Mouse (Mus musculus): ENCODE results near the gene Lrrfip2.

Lrrfip2 gene

DNA sequence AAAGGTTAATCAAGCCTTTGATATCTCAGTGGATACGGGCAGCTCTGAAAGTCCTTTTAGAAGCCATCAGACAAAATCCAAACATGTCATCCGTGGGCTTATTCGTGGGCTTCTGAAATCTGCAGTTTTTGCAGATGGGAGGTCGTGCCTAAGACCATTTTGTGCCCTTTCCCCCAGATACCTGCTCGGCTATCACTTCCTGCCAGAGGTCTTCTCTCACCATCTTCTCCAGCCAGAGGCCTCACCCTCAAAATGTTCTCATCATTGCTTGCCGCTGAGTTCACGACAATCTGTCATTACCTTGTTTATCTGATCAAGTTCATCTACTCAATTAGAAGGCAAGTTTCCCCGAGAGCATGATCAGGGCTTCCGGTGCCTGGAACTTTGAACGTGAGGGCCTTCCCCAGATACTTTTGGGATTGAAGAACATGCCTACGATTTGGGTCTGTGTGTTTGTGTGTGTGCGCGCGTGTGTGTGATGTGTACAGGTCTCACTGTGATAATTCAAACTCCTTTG lies at the start of gene Lrrfip2:
Gene Lrrfip2, plus strand, starts transcription at position 467 of the 517 bp plus-strand sequence.
- DNase-seq, result no peak

DNA sequence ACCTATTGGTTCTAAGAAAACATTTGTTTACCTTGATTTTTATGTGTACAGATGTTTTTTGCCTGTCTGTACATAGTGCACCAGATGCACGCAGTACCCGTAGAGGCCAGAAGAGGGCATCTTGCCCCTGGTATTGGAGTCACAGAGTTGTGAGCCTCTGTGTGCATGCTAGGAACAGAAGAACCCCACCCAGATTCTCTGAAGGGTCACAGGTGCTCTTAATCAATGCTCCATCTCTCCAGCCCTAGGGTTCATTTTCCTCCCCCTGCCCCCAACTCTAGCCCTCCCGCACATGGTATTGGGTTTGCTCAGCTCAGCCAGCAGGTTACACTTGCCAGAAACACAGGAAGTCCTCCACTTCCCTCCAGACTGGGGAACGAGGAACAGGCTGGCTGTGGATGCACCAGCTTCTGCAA lies 46.8 kb upstream of the Lrrfip2 start:
- DNase-seq, result peak; percentile 24

- no peak for DNase-seq
These were observed 45.2 kb upstream of the Lrrfip2 start for GRCm38 (mm10) chr9:111072175-111072574.

- no peak for DNase-seq
These were observed 44.4 kb upstream of the Lrrfip2 start for GRCm38 (mm10) chr9:111072971-111073370.

GRCm38 (mm10) chr9:111077745-111078144 lies 39.6 kb upstream of the Lrrfip2 start:
- no peak for DNase-seq

GRCm38 (mm10) chr9:111080801-111081200 lies 36.6 kb upstream of the Lrrfip2 start:
- no peak for DNase-seq

DNA sequence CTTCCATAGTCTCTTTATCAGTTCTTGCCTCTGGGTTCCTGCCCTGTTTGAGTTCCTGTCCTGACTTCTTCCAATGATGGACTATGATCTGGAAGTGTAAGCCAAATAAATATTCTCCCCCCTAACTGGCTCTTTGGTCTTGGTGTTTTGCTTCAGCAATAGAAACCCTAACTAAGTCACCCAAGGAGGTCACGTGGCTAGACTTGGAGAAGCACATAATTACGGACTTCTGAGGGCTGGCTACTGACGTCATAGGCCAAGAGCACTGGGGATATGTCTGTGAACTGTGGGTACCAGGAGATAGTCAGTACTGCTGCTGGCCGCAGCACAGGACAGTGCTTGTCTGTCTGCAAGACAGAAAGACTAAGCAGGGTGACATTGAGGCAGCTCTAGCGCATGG lies 35.6 kb upstream of the Lrrfip2 start:
- DNase-seq, result no peak

GRCm38 (mm10) chr9:111085329-111085728 lies 32.1 kb upstream of the Lrrfip2 start:
- no peak for DNase-seq

GRCm38 (mm10) chr9:111086137-111086536 lies 31.3 kb upstream of the Lrrfip2 start:
- no peak for DNase-seq

DNA sequence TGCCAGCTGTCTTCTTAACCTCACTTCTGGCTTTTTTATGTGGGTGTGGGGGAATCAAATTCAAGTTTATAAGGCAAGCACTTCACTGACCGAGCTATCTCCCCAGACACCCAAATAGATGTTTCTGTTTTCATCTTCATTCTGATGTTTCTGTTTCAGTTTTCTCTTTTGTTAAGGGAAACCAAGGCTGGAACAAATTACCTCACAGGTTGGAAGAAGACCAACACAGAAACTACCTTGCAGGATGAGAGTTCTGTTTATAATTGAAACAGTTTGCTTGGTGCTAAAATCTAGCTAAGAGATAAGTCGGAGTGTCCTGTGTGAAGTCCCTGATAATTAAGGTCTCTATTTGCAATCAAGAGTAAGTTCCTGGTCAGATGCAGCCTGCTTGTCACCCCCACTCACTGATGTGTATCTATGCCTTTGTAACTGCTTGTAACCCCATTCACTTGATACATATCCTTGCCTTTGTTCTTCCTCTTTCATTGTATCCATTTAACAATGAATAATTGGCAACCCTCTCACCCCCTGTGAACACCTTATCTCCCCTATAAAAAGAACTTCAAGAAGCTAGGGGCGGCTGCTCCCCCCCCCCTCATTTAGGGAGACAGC lies 30.3 kb upstream of the Lrrfip2 start:
- DNase-seq, result no peak

- DNase-seq, result no peak
These were observed 29.4 kb upstream of the Lrrfip2 start for GRCm38 (mm10) chr9:111087960-111088359.

GRCm38 (mm10) chr9:111088886-111089285 lies 28.5 kb upstream of the Lrrfip2 start:
- no peak for DNase-seq

GRCm38 (mm10) chr9:111092657-111093056 lies 24.7 kb upstream of the Lrrfip2 start:
- DNase-seq, result peak; percentile 11

- peak; percentile 53 for DNase-seq
These were observed 24.3 kb upstream of the Lrrfip2 start for GRCm38 (mm10) chr9:111093094-111093493.

DNA sequence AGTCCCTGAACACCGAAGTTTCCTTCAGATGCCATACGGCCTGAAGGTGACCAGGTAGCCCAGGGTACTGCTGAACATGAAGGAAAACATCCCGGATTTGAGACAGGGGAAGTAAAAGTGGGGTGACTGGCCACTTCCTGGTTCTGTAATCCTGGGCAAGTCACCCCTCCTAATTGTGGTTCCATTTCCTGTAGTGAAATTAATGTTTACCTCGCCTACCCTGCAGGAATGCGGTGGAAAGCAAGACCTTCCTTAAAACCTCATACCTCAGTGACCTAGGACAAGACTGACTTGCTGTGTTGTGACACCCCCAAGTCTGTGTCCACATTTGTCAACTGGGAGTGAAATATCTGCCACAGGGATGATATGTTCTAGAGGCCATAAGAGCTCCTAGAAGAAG lies 22.8 kb upstream of the Lrrfip2 start:
- no peak for DNase-seq

DNA sequence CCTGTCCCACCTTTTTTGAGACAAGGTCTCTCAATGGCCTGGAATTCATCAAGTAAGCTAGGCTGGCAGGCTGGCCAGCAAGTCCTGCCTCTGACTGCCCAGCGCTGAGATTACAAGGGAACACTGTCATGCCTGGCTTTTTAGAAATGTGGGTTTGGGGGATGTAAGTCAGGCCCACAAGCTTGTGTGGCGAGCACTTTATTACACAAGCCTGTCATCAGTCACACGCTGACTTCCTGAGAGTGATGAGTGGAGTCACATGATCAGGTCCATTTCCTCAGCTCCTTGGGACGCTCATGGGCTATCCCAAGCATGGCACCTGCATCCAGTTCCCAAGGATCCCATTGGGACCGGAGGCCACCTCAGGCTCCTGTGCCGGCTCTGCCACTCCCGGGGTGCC lies 21.7 kb upstream of the Lrrfip2 start:
- no peak for DNase-seq

DNA sequence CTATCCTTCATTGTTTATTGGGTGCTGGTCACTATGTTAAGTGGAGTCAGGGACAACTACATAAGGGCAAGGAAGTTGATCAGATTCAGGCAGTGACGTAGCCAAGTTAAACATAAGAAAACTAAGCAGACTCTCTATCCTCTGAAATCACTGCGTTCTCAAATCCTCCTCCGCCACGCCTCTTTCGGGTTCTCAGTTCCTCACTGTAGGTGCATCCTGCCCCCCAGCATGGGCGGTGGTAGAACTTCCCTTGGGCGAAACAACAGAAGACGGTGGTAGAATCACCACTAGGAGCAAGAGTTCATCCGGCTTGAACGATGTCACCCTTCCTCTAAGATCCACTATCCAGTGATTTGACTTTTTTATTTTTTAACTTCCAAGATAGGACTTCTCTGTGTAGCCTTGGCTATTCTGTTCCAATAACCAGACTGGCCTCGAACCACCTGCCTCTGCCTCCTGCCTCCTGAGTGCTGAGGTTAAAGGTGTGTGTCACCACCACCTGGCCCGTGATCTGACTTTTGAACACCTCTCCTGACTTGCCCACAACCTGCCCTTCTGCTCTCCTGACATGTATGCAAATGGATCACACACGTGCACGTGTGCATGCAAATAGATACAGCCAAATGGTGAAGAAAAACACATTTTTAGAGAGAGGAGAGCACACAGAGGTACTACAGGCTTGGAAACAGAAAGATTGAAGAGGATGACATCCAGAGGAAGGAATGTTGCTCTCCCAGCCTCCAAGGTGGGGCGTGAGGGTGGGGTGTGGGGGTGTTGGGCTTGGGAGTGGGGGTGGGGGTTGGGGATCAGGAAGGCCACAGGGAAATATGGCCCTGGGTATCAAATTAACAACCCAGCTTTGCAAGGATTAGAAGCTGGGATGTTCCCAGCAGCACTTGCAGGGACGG lies 20.7 kb upstream of the Lrrfip2 start:
- no peak for DNase-seq

- DNase-seq, result no peak
These were observed 19.8 kb upstream of the Lrrfip2 start for GRCm38 (mm10) chr9:111097543-111097942.

DNA sequence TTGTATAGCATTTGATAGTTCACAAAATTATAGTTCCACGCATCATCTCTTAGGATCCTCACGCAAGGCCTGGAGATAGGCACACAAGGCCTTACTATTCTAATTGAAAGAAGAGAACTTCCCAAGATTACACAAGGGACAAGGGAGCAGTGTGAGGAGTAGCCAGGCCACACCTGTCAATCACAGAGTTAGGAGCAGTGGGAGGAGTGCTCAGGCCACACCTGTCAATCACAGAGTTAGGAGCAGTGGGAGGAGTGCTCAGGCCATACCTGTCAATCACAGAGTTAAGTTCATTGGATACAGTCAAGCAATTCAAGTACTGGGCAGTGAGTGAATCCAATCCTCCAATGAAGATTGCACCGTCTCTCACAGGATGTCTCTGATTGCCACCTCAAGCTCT lies 17.0 kb upstream of the Lrrfip2 start:
- DNase-seq, result no peak

GRCm38 (mm10) chr9:111103293-111103692 lies 14.1 kb upstream of the Lrrfip2 start:
- no peak for DNase-seq

- DNase-seq, result no peak
These were observed 13.5 kb upstream of the Lrrfip2 start for GRCm38 (mm10) chr9:111103893-111104292.

DNA sequence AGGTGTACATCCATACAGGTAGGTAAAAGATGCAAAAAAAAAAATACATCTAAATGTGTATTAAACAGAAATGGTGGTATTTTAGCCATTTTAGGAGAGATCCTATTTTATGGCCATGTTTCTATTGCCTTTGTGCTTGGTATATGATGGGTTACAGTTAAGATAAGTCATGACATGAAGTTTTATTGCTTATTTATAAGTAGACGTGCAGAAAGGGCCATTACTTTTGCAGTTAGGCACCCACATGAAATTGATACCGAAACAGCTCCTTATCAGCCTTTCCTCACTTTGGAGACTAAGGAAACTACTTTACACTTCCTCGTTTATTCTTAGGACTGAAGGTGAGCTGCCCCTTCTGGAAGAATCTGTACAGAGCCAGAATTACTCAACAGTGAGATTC lies 9.5 kb upstream of the Lrrfip2 start:
- DNase-seq, result no peak

- peak; percentile 73 for DNase-seq
These were observed 431 bp downstream of the Lrrfip2 start for GRCm38 (mm10) chr9:111117794-111118251.
